Mouse (Mus musculus): ENCODE measurements around the gene Ptpa.

The Ptpa gene

DNA sequence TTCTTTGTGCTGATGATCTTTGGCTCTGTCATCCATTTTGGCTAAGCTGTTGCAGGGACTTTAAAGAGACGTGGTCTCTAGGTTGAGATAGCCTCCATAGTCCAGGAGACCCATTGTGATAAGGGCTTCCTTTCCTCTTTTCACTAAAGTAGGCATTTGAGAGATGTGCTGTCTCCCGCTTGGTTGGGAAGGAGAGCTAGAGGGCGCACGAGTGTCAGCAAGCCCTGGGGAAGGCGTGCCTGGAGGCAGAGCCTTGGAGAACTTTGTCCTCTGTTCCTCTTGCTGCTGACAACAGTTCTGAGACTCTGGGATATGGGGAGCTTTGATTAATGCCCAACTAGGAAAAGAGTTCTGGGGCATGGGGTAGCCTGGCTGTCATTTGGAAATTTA is 20.3 kb downstream of the Ptpa start:
- DNase-seq (ENCODE audit: extremely low read depth, low read depth, low spot score), result no peak

DNA sequence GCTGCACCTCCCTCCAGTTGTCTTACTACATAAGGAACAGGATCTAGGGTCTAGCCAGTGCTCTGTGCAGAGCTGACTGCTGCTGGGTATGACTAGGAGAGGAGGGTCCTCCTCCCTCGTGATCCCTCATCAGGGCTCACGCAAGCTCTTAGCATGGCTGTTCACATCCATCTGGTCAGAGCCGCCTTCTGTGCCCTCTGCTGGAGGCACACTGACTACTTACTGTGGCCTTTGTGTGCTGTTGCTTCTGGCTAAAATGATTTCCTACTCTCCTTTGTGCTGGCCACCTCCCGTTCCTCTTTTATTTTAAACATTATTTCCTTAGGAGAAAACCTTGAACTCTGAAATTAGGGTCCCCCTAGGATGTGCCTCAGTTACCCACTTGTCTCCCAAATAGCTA is 21.0 kb downstream of the Ptpa start:
- DNase-seq (ENCODE audit: extremely low read depth, low read depth, low spot score), result no peak

DNA sequence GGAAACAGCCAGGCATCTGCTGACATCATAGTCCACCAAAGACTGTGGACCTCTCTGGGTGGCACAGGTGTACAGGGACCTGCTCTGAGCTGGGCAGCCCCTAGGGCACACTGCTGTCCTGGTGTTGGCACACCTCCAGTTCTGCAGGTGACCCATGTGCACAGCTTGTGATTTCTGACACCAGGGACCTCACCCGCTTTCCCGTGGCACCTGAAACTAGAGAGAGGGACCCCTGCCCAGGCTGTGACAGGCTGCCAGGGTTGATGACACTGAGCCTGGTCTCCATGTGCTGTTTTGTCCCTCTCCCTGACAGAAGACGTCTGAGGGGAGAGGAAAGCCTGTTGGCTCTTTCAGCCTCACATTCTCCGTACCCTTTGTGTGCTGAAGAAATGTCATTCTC is 22.0 kb downstream of the Ptpa start:
- no peak for DNase-seq (ENCODE audit: extremely low read depth, low read depth, low spot score)

DNA sequence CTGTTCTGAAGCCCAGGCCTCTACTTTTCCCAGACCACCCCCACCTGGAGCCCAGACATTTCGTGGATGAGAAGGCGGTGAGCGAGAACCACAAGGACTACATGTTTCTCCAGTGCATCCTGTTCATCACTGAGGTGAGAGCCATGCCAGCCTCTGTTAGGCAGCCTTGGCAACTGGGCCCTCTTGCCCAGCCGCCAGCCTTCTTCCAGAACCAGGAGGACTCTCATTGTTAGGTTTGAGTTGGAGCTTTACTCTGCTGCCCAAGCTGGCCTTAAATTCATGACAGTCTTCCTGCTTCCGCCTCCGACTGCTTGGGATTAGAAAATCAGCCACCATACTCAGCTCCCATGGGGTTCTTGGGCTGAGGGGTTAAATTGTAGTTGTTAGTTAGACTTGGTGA is 23.8 kb downstream of the Ptpa start:
- no peak for DNase-seq (ENCODE audit: extremely low read depth, low read depth, low spot score)

DNA sequence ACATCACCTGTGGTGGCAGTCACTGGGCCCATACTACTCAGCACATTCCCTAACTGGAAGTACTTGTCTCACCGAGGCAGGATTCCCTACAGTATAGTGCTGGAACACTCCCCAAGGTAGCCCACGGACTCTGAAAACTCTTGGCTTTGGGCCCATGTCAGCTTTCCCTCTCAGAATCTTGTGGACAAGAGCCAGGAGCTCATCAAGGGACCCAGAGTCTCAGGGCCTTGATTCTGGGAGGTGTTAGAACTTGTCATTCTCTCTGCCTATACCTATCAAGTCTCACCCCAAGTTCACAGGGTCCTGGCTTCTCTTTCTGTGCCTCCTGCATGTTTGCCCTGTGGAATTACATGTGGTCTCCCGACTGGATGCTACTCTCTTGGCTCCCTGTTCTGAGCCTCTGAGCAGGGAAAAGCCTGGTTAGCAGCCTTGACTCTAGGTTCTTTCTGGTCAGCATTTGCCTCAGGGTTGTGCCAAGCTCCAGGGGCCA is 24.4 kb downstream of the Ptpa start:
- no peak for DNase-seq (ENCODE audit: extremely low read depth, low read depth, low spot score)

DNA sequence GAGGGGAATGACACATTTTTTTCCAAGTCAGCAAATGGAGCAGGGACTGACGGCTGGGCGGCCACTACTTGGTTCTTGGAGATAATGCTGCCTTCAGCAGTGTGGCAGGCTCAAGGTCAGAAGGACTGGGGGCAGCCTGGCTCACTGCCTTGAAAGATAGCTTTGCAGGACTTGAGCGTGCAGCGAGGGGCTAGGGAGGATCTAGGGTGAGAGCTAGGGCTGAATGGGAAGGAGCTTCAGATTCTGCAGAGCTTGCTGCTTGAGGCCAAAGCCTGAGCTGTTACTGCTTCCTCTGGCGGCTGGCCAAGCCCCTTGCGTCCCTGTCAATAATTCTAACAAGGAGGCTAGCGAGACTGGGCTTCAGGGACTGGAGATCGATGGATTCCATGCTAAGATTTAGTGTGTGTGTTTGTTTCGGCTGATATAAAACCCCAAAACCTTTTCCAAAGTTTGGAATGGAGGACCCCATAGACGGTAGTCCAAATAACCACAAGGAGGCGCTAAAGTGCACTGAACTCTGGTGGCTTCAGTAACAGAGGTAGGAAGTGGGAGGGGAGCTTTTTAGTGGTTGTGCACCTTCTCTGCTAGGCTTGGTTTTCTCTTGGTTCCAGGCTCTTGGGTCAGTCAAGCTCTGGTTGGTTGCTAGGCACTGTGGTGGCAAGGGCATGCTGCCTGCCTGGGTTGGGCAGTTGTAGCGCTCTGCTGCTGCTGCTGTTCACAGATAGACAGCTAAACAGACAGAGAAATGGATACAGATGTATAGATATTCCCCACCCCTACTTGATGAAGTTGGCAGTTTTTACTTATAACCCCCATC is 25.1 kb downstream of the Ptpa start:
- no peak for DNase-seq (ENCODE audit: extremely low read depth, low read depth, low spot score)

DNA sequence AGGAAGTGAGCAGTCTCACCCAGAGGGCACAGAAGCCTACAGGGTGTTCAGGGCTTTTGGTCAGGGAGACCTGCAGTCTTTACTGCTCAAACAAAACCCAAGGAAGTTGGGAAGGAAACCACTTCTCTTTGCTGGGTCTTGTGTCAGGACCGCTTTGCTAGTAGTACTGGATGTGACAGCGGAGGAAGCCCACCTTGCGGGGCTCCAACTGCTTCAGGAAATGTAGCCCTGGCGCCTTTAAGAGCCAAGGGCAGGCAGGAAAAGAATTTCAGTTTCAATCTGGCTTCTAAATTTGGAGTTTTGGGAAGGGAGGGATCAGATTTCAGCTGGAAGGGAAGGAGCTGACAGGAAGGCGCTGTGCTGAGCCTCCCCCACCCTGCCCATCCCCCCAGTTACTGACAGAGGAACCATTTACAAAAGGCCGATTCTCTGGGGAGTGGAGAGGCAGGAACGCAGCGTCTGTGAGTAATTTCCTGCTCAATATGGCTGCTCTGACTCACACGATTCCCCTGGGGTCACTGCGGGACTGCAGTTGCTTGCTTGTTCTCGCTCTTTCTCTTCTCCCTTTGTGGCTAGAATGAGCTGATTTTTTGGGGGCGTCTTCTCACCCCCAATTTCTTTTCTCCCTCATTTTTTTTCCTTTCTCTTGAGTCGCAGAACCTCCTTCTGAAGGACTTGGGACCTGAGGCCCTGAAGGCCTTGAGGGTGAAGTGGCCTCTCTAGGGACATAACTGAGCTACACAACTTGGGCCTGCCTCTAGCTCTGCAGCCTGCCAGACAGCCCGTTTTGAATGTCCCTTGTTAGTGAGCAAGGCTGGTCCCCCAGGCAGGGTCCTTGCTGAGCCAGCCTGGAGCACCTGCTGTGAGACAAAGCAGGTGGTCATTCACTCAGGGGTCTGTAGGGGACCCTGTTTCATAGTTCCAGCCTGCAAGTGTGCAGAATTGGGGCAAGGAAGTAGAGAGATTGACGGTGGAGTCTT is 26.0 kb downstream of the Ptpa start:
- DNase-seq (ENCODE audit: extremely low read depth, low read depth, low spot score), result no peak

DNA sequence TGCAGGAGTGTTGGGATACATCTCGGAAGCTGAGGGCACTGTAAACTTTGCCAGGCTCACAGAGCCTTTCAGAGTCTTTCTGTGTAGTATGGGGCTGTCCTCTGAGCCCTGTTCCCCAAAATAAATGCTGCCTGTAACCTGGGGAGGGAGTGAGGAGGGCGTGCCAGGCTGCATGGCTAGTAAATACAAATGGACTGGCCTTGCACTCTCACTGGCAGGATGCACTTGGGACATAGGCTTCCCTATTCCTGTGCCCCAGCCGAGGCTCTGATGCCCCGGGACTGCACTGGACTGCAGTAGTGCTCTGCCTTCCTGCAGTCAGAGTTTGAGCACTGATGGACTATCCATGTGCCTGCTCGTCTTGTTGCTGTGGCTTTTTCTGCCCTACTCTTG is 26.7 kb downstream of the Ptpa start:
- DNase-seq (ENCODE audit: extremely low read depth, low read depth, low spot score), result no peak

DNA sequence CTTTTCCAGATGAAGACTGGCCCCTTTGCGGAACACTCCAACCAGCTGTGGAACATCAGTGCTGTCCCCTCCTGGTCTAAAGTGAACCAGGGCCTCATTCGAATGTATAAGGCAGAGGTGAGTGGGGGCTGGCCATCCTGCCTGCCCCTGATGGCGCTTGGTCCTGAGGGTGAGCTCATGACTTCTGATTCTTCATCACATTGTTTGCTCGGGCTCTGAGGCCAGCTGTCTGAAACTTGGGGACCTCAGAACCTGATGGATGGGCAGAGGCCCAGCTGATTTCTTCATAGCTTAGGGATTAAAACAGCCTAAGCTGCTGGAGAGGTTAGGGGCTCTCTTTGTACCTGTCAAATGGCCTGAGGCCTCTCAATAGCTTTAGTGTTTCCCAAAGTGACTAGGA is 27.4 kb downstream of the Ptpa start:
- no peak for DNase-seq (ENCODE audit: extremely low read depth, low read depth, low spot score)

DNA sequence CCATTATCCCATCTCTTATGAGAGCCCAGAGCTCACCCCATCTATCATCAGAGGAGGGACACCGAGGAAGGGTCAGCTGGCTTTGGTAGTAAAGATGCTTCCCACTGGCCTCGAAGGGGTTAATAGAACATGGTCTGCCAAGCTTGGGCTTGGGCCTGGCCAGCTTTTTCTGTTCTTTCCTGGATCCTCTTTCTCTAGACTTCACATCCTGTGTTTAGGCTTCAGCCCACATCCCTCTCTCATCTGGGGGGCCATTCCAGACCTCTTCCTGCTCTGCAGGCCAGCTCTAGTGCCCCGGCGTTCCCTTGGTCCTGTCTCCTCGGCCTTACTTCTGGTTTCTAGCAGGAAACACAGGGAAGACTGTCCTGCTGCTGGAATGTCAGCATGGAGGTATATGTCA is 28.2 kb downstream of the Ptpa start:
- no peak for DNase-seq (ENCODE audit: extremely low read depth, low read depth, low spot score)

DNA sequence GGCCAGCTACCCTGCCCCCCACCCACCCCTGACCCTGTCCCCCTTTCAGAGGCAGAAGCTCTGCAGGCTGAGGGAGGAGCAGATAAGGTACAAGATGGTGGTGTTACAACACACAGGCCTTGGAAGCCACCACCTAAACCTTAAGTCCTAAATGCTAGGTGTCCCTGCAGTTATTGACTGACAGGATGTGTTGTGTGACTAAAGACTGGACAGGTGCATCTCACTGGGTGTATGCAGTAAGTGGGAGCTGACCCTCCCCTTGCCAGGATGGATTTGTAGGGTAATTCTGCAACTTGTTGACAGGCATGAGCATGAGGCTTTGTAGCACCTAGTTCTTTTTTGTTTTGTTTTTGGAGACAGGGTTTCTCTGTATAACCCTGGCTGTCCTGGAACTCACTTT is 28.6 kb downstream of the Ptpa start:
- no peak for DNase-seq (ENCODE audit: extremely low read depth, low read depth, low spot score)

DNA sequence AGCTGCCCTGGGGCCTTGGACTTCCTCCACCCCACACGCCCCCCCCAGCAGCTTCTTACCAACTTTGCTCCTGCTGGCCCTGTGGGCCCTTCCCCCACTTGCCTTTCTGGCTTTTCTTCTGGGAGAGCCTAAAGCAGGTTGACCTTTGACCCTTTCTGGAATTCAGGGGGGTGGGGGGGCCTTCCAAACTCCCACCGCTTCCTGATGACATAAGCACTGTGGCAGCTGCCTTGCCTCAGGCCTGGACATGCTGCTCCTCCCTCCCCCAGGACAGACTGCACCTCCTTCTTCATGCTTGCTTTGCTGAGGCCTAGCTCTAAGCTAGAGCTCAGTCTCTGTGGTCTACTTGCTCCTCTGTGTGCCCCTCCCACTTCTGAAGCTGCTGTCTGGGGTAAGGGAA is 29.5 kb downstream of the Ptpa start:
- no peak for DNase-seq (ENCODE audit: extremely low read depth, low read depth, low spot score)

DNA sequence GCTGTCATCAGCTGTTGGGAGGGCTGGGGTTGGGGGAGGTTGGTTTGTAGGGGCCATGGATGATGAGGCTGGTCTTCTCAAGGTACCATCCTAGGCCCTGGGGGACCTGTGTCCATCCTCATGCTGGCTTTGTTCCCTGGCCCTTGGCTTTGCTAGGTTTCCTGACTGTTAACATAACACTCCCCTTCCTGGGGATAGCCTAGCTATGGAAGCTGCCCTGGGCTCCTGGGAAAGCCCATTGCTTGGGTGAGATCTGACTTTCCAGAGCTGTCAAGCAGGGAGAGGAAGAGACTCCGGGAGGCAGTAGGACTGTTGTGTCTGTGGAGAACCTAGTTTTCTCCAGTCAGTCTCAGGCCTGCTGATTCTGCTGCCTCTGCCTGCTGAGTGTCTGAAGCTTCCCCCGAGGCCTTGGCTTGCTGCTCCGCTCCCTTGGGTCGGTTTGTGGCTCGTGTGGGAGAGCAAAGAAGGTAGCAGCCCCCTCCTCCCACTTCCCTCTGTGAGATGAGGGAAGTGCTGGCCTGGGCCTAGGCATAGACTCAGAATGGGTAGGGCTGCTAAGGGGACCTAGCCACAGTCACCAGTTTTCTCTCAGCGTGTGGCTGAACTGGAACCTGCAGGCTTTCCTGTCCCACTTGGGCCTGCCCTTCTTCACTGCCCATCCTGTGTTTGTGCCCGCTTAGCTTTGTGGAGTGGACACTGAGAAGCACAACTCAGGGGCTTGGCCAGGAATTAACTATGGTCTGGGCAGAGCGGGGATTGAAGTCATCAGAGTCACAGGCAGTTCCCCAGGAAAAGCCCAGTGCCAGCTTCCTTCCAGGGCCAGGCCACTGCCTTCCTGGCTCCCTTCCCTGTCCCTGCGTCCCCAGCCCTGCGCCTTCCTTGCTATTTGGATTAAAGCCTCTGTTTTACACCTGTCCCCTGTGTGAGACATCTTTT is 31.3 kb downstream of the Ptpa start:
- no peak for DNase-seq (ENCODE audit: extremely low read depth, low read depth, low spot score)

DNA sequence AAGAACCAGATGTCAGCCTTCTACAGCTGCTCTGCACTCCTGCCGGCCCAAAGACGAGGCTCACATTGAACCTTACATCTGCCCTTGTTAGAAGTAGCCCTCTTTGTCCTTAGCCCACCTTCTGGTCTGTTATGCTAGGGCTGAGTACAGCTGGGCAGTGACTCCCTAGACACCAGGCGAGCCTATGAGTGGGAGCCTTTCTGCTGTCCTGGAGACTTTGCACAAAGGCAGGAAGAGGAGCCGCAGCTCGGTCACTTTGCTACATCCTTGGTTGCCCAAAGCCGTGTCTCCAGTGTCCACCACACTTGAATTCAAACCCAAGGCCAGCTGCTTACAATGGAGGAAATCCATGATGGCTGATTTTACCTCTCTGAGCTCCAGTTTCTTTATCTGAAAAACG is 32.5 kb downstream of the Ptpa start:
- DNase-seq (ENCODE audit: extremely low read depth, low read depth, low spot score), result no peak

DNA sequence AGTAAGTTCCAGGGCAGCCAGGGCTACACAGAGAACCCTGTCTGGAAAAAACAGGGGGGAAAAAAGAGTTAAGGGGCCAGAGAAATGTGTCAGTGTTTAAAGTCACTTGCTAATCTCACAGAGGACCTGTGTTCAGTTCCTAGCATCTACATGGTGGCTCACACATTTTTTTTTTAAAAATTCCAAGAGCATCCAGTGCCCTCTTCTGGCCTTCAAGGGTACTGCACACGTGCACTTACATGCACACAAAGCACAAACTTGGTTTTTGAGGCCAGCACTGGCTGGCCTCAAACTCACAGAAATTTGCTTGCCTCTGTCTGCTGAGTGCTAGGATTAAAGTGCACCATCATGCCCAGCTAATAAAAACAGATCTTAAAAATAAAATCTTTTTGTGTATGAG is 34.7 kb downstream of the Ptpa start:
- no peak for DNase-seq (ENCODE audit: extremely low read depth, low read depth, low spot score)

DNA sequence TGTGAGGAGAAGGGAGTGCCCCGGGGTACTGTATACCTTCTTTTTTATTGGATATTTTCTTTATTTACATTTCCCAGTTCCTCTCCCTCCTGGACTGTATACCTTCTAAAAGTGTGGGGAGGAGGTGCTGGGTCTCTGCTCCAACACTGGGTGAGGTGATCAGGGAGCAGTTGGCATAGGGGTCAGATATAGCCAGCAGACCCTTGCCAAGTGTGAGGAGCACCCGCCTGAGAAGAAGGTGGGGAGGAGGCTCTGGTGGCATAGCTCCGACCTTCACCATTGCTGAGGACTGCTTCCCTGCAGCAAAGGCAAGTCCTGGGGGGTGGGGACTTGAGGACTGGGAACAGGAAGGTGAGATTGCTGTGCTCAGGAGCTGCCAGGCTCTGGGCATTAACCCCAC is 35.7 kb downstream of the Ptpa start:
- DNase-seq (ENCODE audit: extremely low read depth, low read depth, low spot score), result no peak

DNA sequence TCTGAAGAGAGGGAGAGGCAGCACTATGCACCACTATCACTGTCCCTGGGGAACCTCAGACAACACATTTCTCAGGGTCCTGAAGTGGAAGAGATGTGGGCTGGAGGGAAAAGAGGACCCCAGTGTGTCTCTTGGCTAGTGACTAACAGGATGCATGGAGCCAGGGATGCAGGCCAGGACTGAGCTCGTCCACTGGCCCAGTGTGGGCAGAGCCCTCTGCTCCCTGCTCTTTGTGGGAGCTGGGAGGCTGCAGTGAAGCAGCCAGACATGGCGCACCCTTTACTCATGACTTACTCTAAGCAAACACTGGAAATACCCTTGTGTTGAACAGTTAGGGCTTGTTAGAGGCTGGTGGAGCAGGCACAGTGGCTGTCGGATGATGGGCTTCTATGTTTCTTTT is 37.7 kb downstream of the Ptpa start:
- DNase-seq (ENCODE audit: extremely low read depth, low read depth, low spot score), result no peak

DNA sequence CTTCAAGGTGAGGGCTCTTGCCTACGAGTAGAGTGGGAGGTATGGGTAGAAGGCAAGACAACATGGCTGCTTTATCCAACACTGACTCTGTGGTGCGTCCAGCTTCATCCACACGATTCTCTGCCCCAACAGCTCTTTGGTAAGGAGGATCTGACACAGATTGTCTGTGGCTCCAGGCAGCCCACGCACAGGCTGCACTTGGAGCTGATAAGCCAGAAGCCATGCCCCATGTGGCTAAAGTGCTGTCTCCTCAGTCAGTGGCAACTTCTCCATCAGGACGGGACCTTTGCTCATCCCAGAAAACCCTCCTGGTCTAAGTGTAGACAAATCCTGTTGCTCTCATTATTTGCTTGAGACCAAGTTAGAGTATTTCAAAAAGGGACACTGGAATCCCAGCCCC is 38.7 kb downstream of the Ptpa start:
- DNase-seq (ENCODE audit: extremely low read depth, low read depth, low spot score), result no peak

DNA sequence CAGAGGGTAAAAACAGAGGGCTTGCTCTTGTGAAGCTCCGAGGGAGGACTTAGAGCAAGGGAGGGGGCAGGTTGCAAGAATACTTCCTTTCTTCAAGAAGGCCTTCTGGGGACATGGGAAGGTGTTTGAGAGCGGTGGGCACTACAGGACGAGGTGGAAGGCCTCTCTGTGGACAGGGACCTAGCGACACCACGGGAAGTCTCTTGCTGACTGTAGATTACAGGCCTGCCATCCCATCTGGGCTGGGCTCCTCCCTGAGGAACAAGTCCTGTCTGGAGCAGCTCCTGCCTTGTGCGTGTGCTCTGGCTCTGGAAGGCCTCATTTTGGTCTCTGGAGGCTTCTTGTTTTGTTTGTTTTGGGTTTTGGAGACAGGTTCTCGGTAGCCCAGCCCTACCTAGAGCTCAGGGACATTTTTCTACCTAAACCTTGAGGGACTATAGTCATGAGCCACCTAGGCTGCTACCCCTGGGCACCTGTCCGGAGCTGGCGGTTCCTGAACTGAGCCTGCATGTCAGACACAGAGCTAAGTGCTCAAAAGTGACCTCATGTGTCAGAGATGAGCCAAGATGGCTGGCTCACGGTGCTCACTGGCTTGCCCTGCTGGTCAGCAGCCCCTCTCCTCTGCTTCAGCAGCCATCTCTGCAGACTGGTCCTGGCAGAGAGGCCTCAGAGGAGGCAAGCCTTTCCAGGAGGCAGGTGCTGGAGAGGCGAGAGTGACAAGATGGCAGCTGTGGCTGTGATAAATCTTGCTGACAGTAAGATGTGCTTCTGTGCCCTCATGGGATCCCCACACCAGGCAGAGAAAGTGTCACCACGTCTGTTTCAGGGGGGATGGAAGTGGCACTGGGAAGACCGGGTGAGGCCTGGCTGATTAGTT is 40.5 kb downstream of the Ptpa start:
- no peak for DNase-seq (ENCODE audit: extremely low read depth, low read depth, low spot score)

DNA sequence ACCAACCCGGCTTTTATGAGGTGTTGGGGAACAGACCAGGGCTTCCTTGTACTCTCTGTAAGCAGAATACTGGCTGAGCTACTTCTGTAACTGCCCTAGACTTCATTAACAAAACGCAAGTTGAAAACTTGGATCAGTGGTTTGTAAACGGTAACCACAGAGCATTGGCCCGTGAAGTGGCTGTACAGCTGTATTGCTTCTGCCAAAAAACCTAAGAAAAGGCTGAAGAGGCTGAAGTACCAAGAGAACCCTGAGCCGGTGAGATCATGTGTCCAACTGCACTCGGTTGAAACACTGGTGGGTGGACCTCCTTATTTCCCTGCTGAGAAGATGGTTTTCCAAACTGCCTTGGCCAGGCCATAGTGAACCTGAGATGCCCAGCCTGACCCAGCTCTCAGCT is 42.5 kb downstream of the Ptpa start:
- DNase-seq (ENCODE audit: extremely low read depth, low read depth, low spot score), result no peak
